Mouse (Mus musculus) kidney, postnatal 0 days (tissue): ENCODE measurements at regions not wholly inside any gene's neighbourhood (a gene's known extent, or its start where the extent isn't known, plus 50 kb on each side); places are given as distances from the start of the nearest gene placed in this dataset.

ENCODE experiments used
- ATAC-seq: fragments of 200-750 bp; cut with Nextera tagmentation; replicated peaks from 2 replicates; pipeline ENCODE4 v1.8.0; 2017; ENCODE audit warnings: low read depth, moderate number of reproducible peaks, moderate TSS enrichment, moderate library complexity; ENCODE audit not compliant: low FRiP score
- DNase-seq: peaks from one replicate; pipeline ENCODE4 v3.0.0-alpha.2; 2016; ENCODE audit warnings: low spot score
- H3K27ac ChIP-seq: fragments of 300-500 bp; sonication (generic); 2 replicates; pipeline ENCODE4 v1.5.1; 2014; ENCODE audit warnings: mild to moderate bottlenecking
- H3K27me3 ChIP-seq: fragments of 300-500 bp; sonication (generic); 2 replicates; pipeline ENCODE4 v1.6.1; 2014; ENCODE audit warnings: low read length, mixed read lengths; ENCODE audit not compliant: insufficient read depth
- H3K36me3 ChIP-seq: fragments of 300-500 bp; sonication (generic); 2 replicates; pipeline ENCODE4 v1.6.1; 2014; ENCODE audit warnings: low read length, mixed read lengths; ENCODE audit not compliant: insufficient read depth
- H3K4me1 ChIP-seq: fragments of 300-500 bp; sonication (generic); replicated peaks from 2 replicates; pipeline ENCODE4 v1.6.1; 2014; ENCODE audit warnings: antibody characterized with exemption, low read length, mixed read lengths; ENCODE audit not compliant: insufficient read depth
- H3K4me2 ChIP-seq: fragments of 300-500 bp; sonication (generic); 2 replicates; pipeline ENCODE4 v1.6.1; 2014; ENCODE audit warnings: mild to moderate bottlenecking, low read length, moderate library complexity, mixed read lengths
- H3K4me3 ChIP-seq: fragments of 300-500 bp; sonication (generic); replicated peaks from 2 replicates; pipeline ENCODE4 v1.5.1; 2014; ENCODE audit warnings: low read depth, low read length
- H3K9ac ChIP-seq: fragments of 300-500 bp; sonication (generic); 2 replicates; pipeline ENCODE4 v1.6.1; 2014; ENCODE audit warnings: low read depth, low read length
- H3K9me3 ChIP-seq: fragments of 300-500 bp; sonication (generic); replicated peaks from 2 replicates; pipeline ENCODE4 v1.6.1; 2016; ENCODE audit warnings: low read length, inconsistent platforms, mixed read lengths
- CTCF ChIP-seq: IDR thresholded peaks from 2 replicates; pipeline ENCODE4 v1.5.1; 2016; ENCODE audit warnings: antibody characterized with exemption, low read depth, mild to moderate bottlenecking, moderate library complexity
- WGBS: fragments of 180-500 bp; shearing (Covaris S2); extraction: QIAGEN DNeasy Blood & Tissue Kit; methylation state at CpG from one replicate; pipeline ENCODE4 v1.1.7; 2014; 5-methylcytosine and 5-hydroxymethylcytosine counted together

DNA sequence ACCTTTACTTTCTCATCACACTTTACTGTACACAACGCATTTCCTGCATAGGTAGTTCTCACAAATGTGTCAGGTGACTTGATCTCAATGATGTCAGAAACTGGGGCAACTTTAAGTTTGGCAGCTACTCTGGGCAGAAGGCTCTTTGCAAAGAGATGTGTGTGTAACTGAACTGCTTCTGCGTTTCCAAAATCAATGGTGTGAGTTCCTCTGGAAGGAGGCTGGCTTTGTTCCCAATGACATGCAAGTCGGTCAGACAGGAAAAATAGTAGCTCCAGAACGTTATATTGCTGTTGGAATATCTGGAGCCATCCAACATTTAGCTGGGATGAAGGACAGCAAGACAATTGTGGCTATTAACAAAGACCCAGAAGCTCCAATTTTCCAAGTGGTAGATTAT, 106.6 kb downstream of the Actbl2 start:
- TF ChIP-seq CTCF: no peak
- WGBS: 69% methylated on average over 4 of the region's 4 CpGs
- H3K9me3 ChIP-seq: no peaks in the 10 kb centered on the region
- no peak overlapping the region for H3K4me3 ChIP-seq
- no peaks in the 10 kb centered on the region for H3K36me3 ChIP-seq
- H3K4me1 ChIP-seq: no peaks in the 10 kb centered on the region
- no peak overlapping the region for H3K4me2 ChIP-seq
- DNase-seq: no peak
- ATAC-seq: no peak
- no peak overlapping the region for H3K9ac ChIP-seq
- H3K27ac ChIP-seq: no peak overlapping the region
- no peaks in the 10 kb centered on the region for H3K27me3 ChIP-seq

DNA sequence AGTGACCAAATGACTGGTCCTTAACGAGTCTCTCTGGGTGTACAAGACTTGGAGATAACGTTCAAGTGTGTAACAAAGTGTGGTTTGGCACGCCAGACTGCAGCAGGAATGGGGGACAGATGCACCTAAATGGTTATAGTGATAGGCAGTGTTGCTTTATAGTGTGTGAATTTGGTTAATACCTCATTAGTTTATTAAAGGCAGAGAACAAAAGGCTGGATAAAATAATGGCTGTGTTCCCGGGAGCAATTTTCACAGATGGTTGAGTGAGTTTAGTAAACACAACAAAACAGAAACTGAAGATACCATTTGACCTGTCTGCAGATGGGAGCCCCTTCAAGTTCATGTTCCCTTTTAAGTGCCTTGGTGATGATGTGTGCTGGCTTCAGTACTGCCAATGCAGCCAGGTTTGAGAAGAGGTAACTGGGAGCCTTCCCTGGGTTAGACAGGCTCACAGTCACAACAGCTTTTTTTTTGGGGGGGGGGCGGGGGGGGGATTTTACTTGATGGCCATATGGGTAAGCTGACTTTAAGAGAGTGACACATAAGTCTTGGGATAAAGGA, 108.4 kb downstream of the Actbl2 start:
- no peak for TF ChIP-seq CTCF
- Histone ChIP-seq H3K27me3 (no peaks in the 10 kb centered on the region), H3K36me3 (no peaks in the 10 kb centered on the region), H3K9me3 (no peaks in the 10 kb centered on the region), H3K4me1 (no peaks in the 10 kb centered on the region), H3K4me3 (no peak overlapping the region), H3K27ac (no peak overlapping the region), H3K9ac (no peak overlapping the region), H3K4me2 (no peak overlapping the region)
- no peak for ATAC-seq
- WGBS: 53% methylated on average over 5 of the region's 5 CpGs
- DNase-seq: no peak

DNA sequence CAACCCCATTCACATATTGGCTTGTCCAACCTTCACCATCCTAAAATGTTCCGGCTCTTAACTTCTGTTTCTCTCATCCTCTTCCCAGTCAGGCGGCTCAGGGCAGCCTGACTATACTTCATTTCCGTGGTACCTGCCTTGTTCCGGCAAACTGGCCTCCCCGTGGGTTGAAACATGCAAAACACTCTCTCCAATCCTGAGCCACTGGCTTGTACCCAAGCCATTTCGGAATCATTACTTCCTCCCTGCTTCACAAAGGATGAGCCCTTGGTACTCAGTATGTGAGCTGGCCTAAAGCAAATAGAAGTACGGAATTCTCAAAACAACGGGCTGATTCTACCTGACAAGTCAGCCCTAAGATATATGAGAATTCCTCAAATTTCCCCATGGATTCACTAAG, 112.1 kb downstream of the Actbl2 start:
- Histone ChIP-seq H3K27me3 (no peaks in the 10 kb centered on the region), H3K4me2 (no peak overlapping the region), H3K36me3 (no peaks in the 10 kb centered on the region), H3K4me1 (no peaks in the 10 kb centered on the region), H3K9ac (no peak overlapping the region), H3K9me3 (no peaks in the 10 kb centered on the region), H3K27ac (no peak overlapping the region), H3K4me3 (no peak overlapping the region)
- ATAC-seq (no peak), DNase-seq (no peak)
- TF ChIP-seq CTCF: no peak
- WGBS: 83% methylated on average over 8 of the region's 8 CpGs

DNA sequence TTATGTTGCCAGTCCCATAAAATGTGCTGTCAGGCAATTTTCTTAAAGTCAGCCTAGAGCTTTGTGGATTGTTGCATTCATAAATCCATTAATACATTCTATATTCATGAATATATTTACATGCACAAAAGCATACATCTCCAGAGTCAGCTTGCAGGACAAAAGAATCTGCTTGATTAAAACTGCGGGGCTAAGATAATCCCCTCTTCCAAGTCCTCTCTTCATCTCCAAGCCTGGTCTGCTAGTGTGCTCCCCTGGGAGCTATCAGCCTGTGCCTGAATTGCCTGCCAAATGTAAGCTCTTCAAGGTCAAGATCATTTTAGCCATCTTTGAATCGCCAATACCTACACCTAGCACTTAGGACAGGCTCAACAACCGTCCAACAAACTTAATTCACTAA, 112.8 kb downstream of the Actbl2 start:
- WGBS: 72% methylated on average over 3 of the region's 3 CpGs
- no peak for TF ChIP-seq CTCF

DNA sequence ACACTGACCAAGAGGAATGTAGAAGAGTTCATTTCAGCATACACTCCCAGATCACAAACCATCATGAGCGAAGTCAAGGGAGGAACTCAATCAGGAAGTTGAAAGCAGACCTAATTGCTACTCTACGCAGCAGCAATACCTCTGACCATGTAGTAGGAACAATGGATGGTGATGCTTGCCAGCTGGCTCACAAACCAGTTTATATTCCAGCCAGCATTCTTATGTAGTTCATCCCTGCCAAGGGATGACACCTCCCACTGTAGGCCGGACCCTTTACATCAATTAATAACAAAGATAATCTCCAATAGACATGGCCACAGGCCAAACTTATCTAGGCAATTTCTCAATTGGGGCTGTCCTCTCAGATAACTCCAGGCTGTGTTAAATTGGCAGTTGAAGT, 115.1 kb downstream of the Actbl2 start:
- H3K27me3 ChIP-seq: no peaks in the 10 kb centered on the region
- H3K9me3 ChIP-seq: no peaks in the 10 kb centered on the region
- H3K4me1 ChIP-seq: no peaks in the 10 kb centered on the region
- WGBS: 66% methylated on average over 3 of the region's 3 CpGs
- H3K4me3 ChIP-seq: no peak overlapping the region
- DNase-seq: no peak
- TF ChIP-seq CTCF: no peak
- H3K27ac ChIP-seq: no peak overlapping the region
- no peak overlapping the region for H3K4me2 ChIP-seq
- no peak overlapping the region for H3K9ac ChIP-seq
- H3K36me3 ChIP-seq: no peaks in the 10 kb centered on the region
- ATAC-seq: no peak

More for the DNA sequence above, 112.8 kb downstream of the Actbl2 start:
- Histone ChIP-seq H3K27me3 (no peaks in the 10 kb centered on the region), H3K27ac (no peak overlapping the region), H3K36me3 (no peaks in the 10 kb centered on the region), H3K4me2 (no peak overlapping the region), H3K4me1 (no peaks in the 10 kb centered on the region), H3K9ac (no peak overlapping the region), H3K9me3 (no peaks in the 10 kb centered on the region), H3K4me3 (no peak overlapping the region)
- ATAC-seq (no peak), DNase-seq (no peak)

DNA sequence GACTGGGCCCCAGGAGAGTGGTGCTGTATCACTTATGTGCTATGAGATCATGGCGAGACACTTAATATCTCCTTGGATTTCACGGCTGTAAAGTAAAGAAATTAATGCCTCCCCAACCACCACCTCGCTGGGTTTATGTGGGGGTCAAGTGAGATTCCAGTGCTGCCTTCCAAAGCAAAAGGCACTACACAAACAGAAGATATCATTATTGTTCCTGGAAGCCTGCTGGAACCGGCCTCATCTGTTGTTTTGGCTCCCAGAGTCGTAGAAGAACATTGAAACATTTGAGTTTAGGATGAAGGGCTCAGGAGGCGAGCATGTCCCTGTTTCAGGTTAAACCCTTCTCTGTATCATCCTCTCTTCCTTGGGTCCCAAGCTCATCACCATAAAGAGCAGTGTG, 116.6 kb downstream of the Gpbp1 start:
- WGBS: 29% methylated on average over 6 of the region's 6 CpGs
- ATAC-seq (no peak), DNase-seq (no peak)
- no peak for TF ChIP-seq CTCF
- Histone ChIP-seq H3K4me3 (no peak overlapping the region), H3K9ac (no peak overlapping the region), H3K27me3 (no peaks in the 10 kb centered on the region), H3K4me1 (no peaks in the 10 kb centered on the region), H3K36me3 (no peaks in the 10 kb centered on the region), H3K9me3 (no peaks in the 10 kb centered on the region), H3K4me2 (no peak overlapping the region), H3K27ac (no peak overlapping the region)

DNA sequence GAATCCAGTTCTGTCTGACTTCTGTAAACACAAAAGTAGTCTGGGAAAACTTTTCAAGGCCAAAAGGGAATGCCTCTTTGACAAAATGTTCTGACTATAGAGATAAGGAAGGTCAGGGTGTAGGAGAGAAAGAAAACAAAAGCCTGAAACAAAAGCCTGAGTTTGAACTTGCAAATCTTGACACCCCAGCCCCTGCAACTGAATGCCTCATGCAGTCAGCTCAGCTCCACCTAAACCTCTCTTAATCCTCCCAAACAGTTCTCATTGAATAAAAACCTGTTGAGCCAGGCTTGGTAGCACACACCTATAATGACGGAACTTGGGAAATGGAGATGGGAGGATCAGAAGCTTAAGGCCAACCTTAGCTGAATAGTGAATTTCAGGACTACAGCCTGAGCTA, 116.1 kb downstream of the Gpbp1 start:
- ATAC-seq (no peak), DNase-seq (peak; percentile 29)
- no peak overlapping the region for H3K4me3 ChIP-seq
- no peaks in the 10 kb centered on the region for H3K9me3 ChIP-seq
- no peak overlapping the region for H3K27ac ChIP-seq
- no peak overlapping the region for H3K9ac ChIP-seq
- H3K4me1 ChIP-seq: no peaks in the 10 kb centered on the region
- H3K4me2 ChIP-seq: no peak overlapping the region
- H3K36me3 ChIP-seq: no peaks in the 10 kb centered on the region
- TF ChIP-seq CTCF: no peak
- 71% methylated on average over 1 of the region's 1 CpGs for WGBS
- H3K27me3 ChIP-seq: no peaks in the 10 kb centered on the region
